Mouse (Mus musculus) liver, adult 2 months (tissue): ENCODE results near the gene Pknox2.

Experiments
- CTCF ChIP-seq: fragments of 200-500 bp; IDR thresholded peaks from 2 replicates; pipeline ENCODE4 v1.5.1; 2011; ENCODE audit warnings: low read depth, low read length, control low read depth
- POLR2A ChIP-seq: fragments of 200-500 bp; IDR thresholded peaks from 2 replicates; pipeline ENCODE4 v1.6.1; 2011; ENCODE audit warnings: low read length, control low read depth; ENCODE audit not compliant: insufficient read depth; ENCODE audit errors: extremely low read depth

GRCm38 (mm10) chr9:36863694-36864093 lies 283.5 kb downstream of the Pknox2 start:
- TF ChIP-seq CTCF (no peak), POLR2A (no peak)
